Mouse (Mus musculus): ENCODE data around the gene Mdfi. TPM values are rescaled to one million over a fixed set of nuclear protein-coding genes. Genes with fewer than 3 reads are reported as not detected.
A peak's percentile ranks its signal among the peaks of the same experiment; 100 is the strongest.

Mdfi gene
- polyA plus RNA-seq, 1 experiment from 2014 or later: 11.2 TPM

GRCm38 (mm10) chr17:47872311-47873011 is 38.0 kb upstream of the Mdfi start:
- H3K4me1 ChIP-seq (ENCODE audit: control insufficient read depth, insufficient read depth, low read length): peaks cover 7% of the 10 kb centered on the region
- no peaks in the 10 kb centered on the region for H3K27me3 ChIP-seq (ENCODE audit: control insufficient read depth, insufficient read depth, low read length)
- no peak overlapping the region for H3K4me3 ChIP-seq (replicated peaks; ENCODE audit: low read length)
- H3K27ac ChIP-seq (ENCODE audit: low read length): no peak overlapping the region
- no peaks in the 10 kb centered on the region for H3K9me3 ChIP-seq (replicated peaks; ENCODE audit: control insufficient read depth, low read length)
- H3K36me3 ChIP-seq (ENCODE audit: control insufficient read depth, insufficient read depth, low read length): peaks cover 28% of the 10 kb centered on the region
- H3K9ac ChIP-seq (ENCODE audit: low read length): no peak overlapping the region
- no peak for ATAC-seq (ENCODE audit: insufficient read depth, low FRiP score)
- WGBS: 90% methylated on average over 31 of the region's 31 CpGs
- H3K4me2 ChIP-seq (ENCODE audit: low read depth, low read length): no peak overlapping the region

- H3K27ac ChIP-seq (ENCODE audit: low read length): no peak overlapping the region
- WGBS: 92% methylated on average over 10 of the region's 10 CpGs
- peaks cover 20% of the 10 kb centered on the region for H3K36me3 ChIP-seq (ENCODE audit: control insufficient read depth, insufficient read depth, low read length)
- H3K27me3 ChIP-seq (ENCODE audit: control insufficient read depth, insufficient read depth, low read length): no peaks in the 10 kb centered on the region
- no peak for ATAC-seq (ENCODE audit: insufficient read depth, low FRiP score)
- no peaks in the 10 kb centered on the region for H3K9me3 ChIP-seq (replicated peaks; ENCODE audit: control insufficient read depth, low read length)
- no peak overlapping the region for H3K4me3 ChIP-seq (replicated peaks; ENCODE audit: low read length)
- H3K4me1 ChIP-seq (ENCODE audit: control insufficient read depth, insufficient read depth, low read length): peaks cover 7% of the 10 kb centered on the region
- H3K4me2 ChIP-seq (ENCODE audit: low read depth, low read length): no peak overlapping the region
- no peak overlapping the region for H3K9ac ChIP-seq (ENCODE audit: low read length)
Measured at GRCm38 (mm10) chr17:47869874-47870273, 35.4 kb upstream of the Mdfi start.

GRCm38 (mm10) chr17:47866037-47866436 is 31.5 kb upstream of the Mdfi start:
- WGBS: 61% methylated on average over 10 of the region's 10 CpGs

GRCm38 (mm10) chr17:47864496-47864895 is 30.0 kb upstream of the Mdfi start:
- 3% methylated on average over 17 of the region's 17 CpGs for WGBS
- Histone ChIP-seq H3K27ac (ENCODE audit: low read length) (no peak overlapping the region), H3K36me3 (ENCODE audit: control insufficient read depth, insufficient read depth, low read length) (no peaks in the 10 kb centered on the region; the same call in 1 of the 2 replicates), H3K9ac (ENCODE audit: low read length) (0 out of 2 replicates have a peak overlapping the region, but pooled peaks have one; percentile 50), H3K4me2 (ENCODE audit: low read depth, low read length) (peak overlapping the region; percentile 37), H3K4me1 (ENCODE audit: control insufficient read depth, insufficient read depth, low read length) (peaks cover 5% of the 10 kb centered on the region; the same call in 1 of the 2 replicates), H3K9me3 (replicated peaks; ENCODE audit: control insufficient read depth, low read length) (no peaks in the 10 kb centered on the region), H3K27me3 (ENCODE audit: control insufficient read depth, insufficient read depth, low read length) (no peaks in the 10 kb centered on the region), H3K4me3 (replicated peaks; ENCODE audit: low read length) (no peak overlapping the region)
- ATAC-seq (ENCODE audit: insufficient read depth, low FRiP score): peak; percentile 78

More at GRCm38 (mm10) chr17:47866037-47866436, 31.5 kb upstream of the Mdfi start:
- H3K9ac ChIP-seq (ENCODE audit: low read length): no peak overlapping the region
- no peak for ATAC-seq (ENCODE audit: insufficient read depth, low FRiP score)
- H3K27me3 ChIP-seq (ENCODE audit: control insufficient read depth, insufficient read depth, low read length): no peaks in the 10 kb centered on the region
- H3K27ac ChIP-seq (ENCODE audit: low read length): no peak overlapping the region
- H3K4me1 ChIP-seq (ENCODE audit: control insufficient read depth, insufficient read depth, low read length): peaks cover 5% of the 10 kb centered on the region; the same call in 1 of the 2 replicates
- H3K36me3 ChIP-seq (ENCODE audit: control insufficient read depth, insufficient read depth, low read length): peaks cover 8% of the 10 kb centered on the region
- H3K9me3 ChIP-seq (replicated peaks; ENCODE audit: control insufficient read depth, low read length): no peaks in the 10 kb centered on the region
- H3K4me3 ChIP-seq (replicated peaks; ENCODE audit: low read length): no peak overlapping the region
- H3K4me2 ChIP-seq (ENCODE audit: low read depth, low read length): no peak overlapping the region

GRCm38 (mm10) chr17:47863437-47863836 is 28.9 kb upstream of the Mdfi start:
- Histone ChIP-seq H3K4me2 (ENCODE audit: low read depth, low read length) (no peak overlapping the region), H3K27ac (ENCODE audit: low read length) (no peak overlapping the region), H3K36me3 (ENCODE audit: control insufficient read depth, insufficient read depth, low read length) (no peaks in the 10 kb centered on the region; the same call in 1 of the 2 replicates), H3K4me1 (ENCODE audit: control insufficient read depth, insufficient read depth, low read length) (peaks cover 5% of the 10 kb centered on the region; the same call in 1 of the 2 replicates), H3K27me3 (ENCODE audit: control insufficient read depth, insufficient read depth, low read length) (no peaks in the 10 kb centered on the region), H3K9me3 (replicated peaks; ENCODE audit: control insufficient read depth, low read length) (no peaks in the 10 kb centered on the region), H3K9ac (ENCODE audit: low read length) (0 out of 2 replicates have a peak overlapping the region, but pooled peaks have one; percentile 17), H3K4me3 (replicated peaks; ENCODE audit: low read length) (no peak overlapping the region)
- ATAC-seq (ENCODE audit: insufficient read depth, low FRiP score): 0 out of 2 replicates have a peak, but pooled peaks have one; percentile 16
- WGBS: 16% methylated on average over 11 of the region's 11 CpGs

GRCm38 (mm10) chr17:47863023-47863422 is 28.5 kb upstream of the Mdfi start:
- no peak for ATAC-seq (ENCODE audit: insufficient read depth, low FRiP score)
- 39% methylated on average over 4 of the region's 4 CpGs for WGBS
- no peaks in the 10 kb centered on the region for H3K36me3 ChIP-seq (ENCODE audit: control insufficient read depth, insufficient read depth, low read length)

GRCm38 (mm10) chr17:47855544-47855943 is 21.1 kb upstream of the Mdfi start:
- no peak overlapping the region for H3K4me2 ChIP-seq (ENCODE audit: low read depth, low read length)
- H3K36me3 ChIP-seq (ENCODE audit: control insufficient read depth, insufficient read depth, low read length): no peaks in the 10 kb centered on the region
- no peak overlapping the region for H3K4me3 ChIP-seq (replicated peaks; ENCODE audit: low read length)
- H3K9ac ChIP-seq (ENCODE audit: low read length): no peak overlapping the region
- 78% methylated on average over 4 of the region's 4 CpGs for WGBS
- H3K4me1 ChIP-seq (ENCODE audit: control insufficient read depth, insufficient read depth, low read length): peaks cover 3% of the 10 kb centered on the region; the same call in 1 of the 2 replicates
- H3K27me3 ChIP-seq (ENCODE audit: control insufficient read depth, insufficient read depth, low read length): no peaks in the 10 kb centered on the region
- no peaks in the 10 kb centered on the region for H3K9me3 ChIP-seq (replicated peaks; ENCODE audit: control insufficient read depth, low read length)
- no peak overlapping the region for H3K27ac ChIP-seq (ENCODE audit: low read length)
- ATAC-seq (ENCODE audit: insufficient read depth, low FRiP score): no peak

More at GRCm38 (mm10) chr17:47863023-47863422, 28.5 kb upstream of the Mdfi start:
- no peaks in the 10 kb centered on the region for H3K27me3 ChIP-seq (ENCODE audit: control insufficient read depth, insufficient read depth, low read length)
- H3K27ac ChIP-seq (ENCODE audit: low read length): no peak overlapping the region
- H3K4me1 ChIP-seq (ENCODE audit: control insufficient read depth, insufficient read depth, low read length): peaks cover 5% of the 10 kb centered on the region; the same call in 1 of the 2 replicates
- no peak overlapping the region for H3K4me2 ChIP-seq (ENCODE audit: low read depth, low read length)
- 0 out of 2 replicates have a peak overlapping the region, but pooled peaks have one; percentile 17 for H3K9ac ChIP-seq (ENCODE audit: low read length)
- no peaks in the 10 kb centered on the region for H3K9me3 ChIP-seq (replicated peaks; ENCODE audit: control insufficient read depth, low read length)
- no peak overlapping the region for H3K4me3 ChIP-seq (replicated peaks; ENCODE audit: low read length)

- Histone ChIP-seq H3K4me1 (ENCODE audit: control insufficient read depth, insufficient read depth, low read length) (peaks cover 3% of the 10 kb centered on the region; the same call in 1 of the 2 replicates), H3K4me2 (ENCODE audit: low read depth, low read length) (no peak overlapping the region), H3K27me3 (ENCODE audit: control insufficient read depth, insufficient read depth, low read length) (no peaks in the 10 kb centered on the region), H3K36me3 (ENCODE audit: control insufficient read depth, insufficient read depth, low read length) (no peaks in the 10 kb centered on the region), H3K4me3 (replicated peaks; ENCODE audit: low read length) (no peak overlapping the region), H3K9ac (ENCODE audit: low read length) (no peak overlapping the region), H3K27ac (ENCODE audit: low read length) (no peak overlapping the region), H3K9me3 (replicated peaks; ENCODE audit: control insufficient read depth, low read length) (no peaks in the 10 kb centered on the region)
- WGBS: 82% methylated on average over 8 of the region's 8 CpGs
- ATAC-seq (ENCODE audit: insufficient read depth, low FRiP score): no peak
Measured at GRCm38 (mm10) chr17:47854908-47855307, 20.4 kb upstream of the Mdfi start.

GRCm38 (mm10) chr17:47853760-47854159 is 19.3 kb upstream of the Mdfi start:
- Histone ChIP-seq H3K27me3 (ENCODE audit: control insufficient read depth, insufficient read depth, low read length) (no peaks in the 10 kb centered on the region), H3K27ac (ENCODE audit: low read length) (no peak overlapping the region), H3K36me3 (ENCODE audit: control insufficient read depth, insufficient read depth, low read length) (no peaks in the 10 kb centered on the region), H3K4me2 (ENCODE audit: low read depth, low read length) (no peak overlapping the region), H3K9ac (ENCODE audit: low read length) (no peak overlapping the region), H3K4me1 (ENCODE audit: control insufficient read depth, insufficient read depth, low read length) (peaks cover 3% of the 10 kb centered on the region; the same call in 1 of the 2 replicates), H3K4me3 (replicated peaks; ENCODE audit: low read length) (no peak overlapping the region), H3K9me3 (replicated peaks; ENCODE audit: control insufficient read depth, low read length) (no peaks in the 10 kb centered on the region)
- no peak for ATAC-seq (ENCODE audit: insufficient read depth, low FRiP score)
- 79% methylated on average over 4 of the region's 4 CpGs for WGBS
